Mouse (Mus musculus) liver, embryonic 14.5 days (tissue): ENCODE results near the gene Tmod4.

Experiments used
- CTCF ChIP-seq: IDR thresholded peaks from 2 replicates; pipeline ENCODE4 v1.5.1; 2016; ENCODE audit warnings: antibody characterized with exemption, low read depth, control low read depth
- EP300 ChIP-seq: IDR thresholded peaks from 2 replicates; pipeline ENCODE4 v1.6.1; 2016; ENCODE audit warnings: antibody characterized with exemption, low read depth

- TF ChIP-seq CTCF (no peak; the same call in 1 of the 2 replicates), EP300 (no peak)
Observed at GRCm38 (mm10) chr3:95141474-95141873, 17.2 kb downstream of the Tmod4 start.
